Mouse (Mus musculus) natural killer cell, adult 2 months (primary cell): ENCODE measurements around the gene Dctn2.
"Not testable (repeated sequence)": the region's sequence is repeated elsewhere in the genome, so short reads cannot be mapped to it uniquely, and the experiment has no call there.

Source experiments
- DNase-seq, 2 experiments: peaks; one replicate each; pipeline ENCODE4 v3.0.0; 2022; ENCODE audit warnings: low spot score in 2 of 2

Dctn2 gene

DNA sequence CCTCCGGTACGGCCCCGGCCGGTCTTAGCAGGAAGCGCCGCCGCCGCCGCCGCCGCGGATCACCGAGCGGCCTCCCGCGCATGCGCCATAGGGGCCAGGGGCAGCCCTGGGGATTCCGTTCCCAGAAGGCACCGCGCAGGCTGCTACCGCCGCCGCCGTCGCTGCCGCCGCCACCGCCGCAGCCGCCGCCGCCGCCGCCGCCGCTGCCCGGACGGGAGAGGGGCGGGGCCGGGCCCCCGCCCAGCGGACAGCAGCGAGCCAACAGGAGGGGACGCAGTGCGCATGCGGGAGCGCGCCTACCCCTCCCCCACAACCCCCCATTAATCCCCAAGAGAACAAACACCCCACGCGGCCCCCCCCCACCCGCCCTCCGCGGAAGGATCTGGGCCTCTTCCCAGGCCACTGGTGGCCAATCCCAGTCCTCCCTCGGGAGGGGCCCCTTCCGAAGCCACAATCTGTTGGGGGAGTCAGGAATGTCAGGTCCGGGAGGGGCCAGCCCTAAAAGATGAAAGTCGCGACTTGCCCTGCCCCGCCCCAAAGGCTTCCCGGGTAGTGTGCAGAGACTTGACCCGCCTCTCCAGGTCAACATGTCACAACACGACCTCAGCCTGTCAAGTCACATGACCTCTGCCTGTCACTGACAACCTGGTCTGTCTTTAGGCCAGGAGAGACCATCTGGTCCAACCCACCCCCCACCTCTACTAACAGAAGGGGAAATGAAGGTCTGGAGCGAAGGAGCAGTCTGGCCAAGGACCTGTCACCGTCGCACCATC lies 22.8 kb downstream of the Dctn2 start, which contains the start of gene Mbd6:
TSS of gene Mbd6 (minus strand) at position 219 of the 773 bp plus-strand sequence.
- DNase-seq = peak; percentile 90 to 92

DNA sequence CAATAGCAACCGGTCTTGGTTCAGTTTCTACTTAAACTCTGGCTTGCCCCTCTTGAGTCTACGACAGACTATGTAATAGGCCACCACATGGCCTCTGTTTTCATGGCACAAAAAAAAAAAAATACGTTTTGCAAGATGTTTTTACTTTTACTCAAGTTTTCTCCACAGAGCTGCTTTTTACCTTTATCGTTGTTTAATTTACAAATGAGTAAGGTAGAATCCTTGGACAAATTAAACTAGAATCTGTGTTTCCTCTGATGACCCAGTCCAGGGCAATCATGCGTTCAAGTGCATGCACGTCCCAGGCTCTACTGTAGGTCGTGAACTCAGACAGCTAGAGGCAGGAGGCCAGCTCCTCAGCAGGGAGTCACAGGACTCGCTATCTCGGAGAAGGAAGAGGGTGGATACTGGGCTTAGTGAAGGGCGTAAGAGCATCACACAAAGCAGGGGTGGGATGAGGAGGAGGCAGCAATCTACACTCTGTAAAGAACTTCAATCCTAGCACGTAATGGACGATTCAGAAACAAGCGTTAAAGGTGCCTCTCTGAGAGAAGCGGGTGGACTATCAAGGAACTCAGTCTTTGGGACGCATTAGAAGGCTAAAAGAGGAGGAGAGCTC lies 23.5 kb downstream of the Dctn2 start:
- peak in 1 of 2 experiments; percentile 73 for DNase-seq

DNA sequence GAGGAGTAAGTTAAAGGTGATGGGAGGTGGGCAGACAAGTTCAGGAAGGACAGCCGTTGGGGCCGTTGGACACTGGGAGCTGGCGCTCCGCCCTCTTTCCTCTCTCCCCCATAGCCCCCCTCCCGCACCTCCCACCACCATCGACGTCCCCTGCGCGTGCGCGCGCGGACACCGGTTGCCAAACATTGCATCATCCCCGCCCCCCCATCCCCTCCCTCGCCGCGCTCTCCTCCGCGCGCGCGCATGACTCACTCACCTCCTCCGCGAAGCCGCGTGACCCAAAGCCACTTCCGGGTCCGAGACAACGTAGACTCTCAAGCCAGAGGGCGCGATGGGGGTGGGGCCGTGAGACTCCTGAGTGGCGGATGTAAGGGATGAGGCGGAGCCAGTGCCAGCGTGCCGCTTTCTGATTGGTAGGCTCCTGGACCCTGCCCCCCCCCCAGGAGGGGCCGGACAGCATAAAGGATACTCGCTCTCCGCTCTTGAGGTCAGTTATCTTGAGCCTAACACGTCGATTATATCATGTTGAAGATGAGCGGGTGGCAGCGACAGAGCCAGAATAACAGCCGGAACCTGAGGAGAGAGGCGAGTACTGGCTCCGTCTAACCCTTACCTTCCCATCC lies 24.2 kb downstream of the Dctn2 start:
- peak; percentile 100 for DNase-seq

DNA sequence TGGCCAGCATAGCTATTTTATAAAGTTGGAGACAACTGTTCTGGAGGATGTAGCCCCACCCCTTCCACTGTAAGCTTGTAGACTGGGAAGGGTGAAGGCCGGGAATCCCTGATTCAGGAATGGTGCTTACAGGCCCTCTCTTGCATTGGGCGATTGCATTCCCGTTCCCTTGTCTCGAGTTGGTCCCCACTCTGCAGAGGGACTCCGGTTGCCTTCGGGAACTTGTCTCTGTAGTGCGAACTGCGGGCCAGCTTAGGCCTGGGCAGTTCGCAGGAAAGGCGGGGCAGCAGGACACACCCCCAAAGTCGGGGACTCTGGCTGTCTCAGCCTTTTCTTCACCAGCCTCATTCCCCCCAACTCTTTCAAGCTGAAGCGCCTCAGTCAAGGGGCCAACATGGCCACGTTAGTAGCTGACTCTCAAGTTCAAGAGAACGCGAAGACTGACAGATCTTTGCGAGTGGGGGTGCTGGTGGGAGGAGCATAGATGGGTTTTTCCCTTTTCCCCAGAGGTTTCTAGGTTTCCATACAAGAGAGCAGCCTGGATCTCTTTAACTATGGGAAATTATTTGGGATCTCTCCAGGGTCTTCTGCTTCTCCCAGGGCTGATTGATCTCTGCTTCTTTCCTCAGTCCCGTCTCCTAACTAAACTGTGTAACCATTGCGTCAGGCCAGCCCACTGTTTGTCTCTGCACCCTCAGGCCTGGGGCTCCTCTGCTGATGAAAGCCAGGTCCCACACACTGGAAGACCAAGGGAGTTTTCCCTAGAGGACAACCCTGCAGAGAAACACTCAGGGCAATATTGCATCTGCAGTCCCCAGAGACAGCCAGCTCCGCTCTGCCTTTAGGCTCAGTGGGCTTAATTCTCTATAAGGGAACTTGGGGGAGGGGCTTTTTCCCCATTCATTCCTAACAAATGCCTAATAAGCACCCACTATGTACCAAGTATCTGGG lies 25.0 kb downstream of the Dctn2 start:
- peak; percentile 55 to 60 for DNase-seq

DNA sequence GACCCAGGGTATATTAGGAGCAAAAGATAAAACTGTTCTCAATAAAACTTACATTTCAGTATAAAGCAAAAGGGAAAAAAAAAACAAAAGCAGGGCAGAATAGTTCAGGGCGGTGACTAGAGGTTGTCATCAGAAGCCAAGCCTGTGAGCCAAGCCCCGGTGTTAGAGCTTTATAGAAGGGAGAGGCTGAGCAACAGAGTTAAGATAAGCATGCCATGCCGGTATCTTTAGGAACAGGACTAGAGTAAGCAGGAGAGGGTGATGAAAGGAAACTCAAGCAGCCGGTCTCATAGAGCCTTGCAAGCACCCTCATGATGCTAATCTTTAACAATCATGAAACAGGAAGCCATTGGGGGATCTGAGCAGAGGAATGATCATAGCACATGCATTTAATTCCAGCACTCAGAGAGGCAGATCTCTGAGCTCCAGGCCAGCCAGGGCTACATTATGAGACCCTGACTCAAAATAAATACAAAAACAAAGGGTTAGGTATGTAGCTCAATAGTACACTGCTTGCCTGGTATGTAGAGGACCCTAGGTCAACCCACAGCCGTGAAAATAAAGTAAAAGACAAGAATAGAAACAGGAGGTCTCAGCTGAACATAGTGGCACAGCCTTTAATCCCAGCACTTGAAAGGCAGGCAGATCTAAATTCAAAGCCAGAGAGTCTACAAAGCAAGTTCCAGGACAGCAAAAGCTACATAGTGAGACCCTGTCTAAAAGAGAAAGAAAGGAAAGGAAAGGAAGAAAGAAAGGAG lies 25.9 kb downstream of the Dctn2 start:
- no peak for DNase-seq

DNA sequence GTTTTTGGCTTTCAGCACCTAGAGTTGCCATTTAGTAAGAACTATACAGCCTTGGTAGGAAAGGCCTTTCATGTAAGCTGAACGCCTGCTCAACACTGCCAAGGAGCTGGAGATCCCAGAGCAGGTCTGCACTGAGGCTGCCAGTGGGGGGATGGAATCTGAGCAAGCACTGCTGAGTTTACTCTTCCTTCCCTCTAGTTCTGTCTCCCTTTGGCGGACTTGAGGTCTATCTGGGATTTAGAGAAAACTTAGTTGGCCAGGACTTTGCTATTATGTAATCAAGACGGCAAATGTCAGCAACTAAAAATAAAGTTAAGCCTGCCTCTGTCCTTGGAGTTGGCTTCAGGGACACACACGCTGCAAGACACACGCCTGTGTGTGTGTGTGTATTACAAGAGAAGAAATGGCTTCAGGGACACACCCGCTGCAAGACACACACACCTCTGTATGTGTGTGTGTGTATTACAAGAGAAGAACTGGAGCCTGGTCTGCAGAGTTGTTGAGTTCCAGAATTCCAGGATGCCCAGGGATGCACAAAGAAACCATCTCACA lies 26.9 kb downstream of the Dctn2 start:
- DNase-seq = no peak

DNA sequence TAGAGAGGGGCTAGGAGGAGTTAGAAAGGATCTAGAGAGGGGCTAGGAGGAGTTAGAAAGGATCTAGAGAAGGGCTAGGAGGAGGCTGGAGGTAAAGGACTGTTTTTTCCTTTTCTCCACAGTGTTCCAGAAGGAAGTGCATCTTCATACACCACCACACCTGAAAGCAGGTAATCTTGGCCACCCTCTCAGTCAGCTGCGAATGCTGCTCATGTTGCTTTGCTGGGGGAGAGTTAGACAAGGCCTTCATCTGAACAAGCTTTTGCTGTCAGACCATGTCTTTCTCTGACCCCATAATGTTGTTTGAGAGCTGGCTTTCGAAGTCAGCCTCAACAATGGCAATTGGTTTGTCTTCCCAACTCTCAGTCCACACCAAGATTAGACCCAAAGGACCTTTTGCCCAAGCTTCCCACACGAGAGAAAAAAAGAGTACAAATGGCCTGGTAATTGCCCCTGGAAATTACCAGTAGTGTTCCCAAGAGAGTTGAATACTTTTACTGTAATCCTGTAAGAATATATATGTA lies 27.5 kb downstream of the Dctn2 start:
- DNase-seq = no peak

DNA sequence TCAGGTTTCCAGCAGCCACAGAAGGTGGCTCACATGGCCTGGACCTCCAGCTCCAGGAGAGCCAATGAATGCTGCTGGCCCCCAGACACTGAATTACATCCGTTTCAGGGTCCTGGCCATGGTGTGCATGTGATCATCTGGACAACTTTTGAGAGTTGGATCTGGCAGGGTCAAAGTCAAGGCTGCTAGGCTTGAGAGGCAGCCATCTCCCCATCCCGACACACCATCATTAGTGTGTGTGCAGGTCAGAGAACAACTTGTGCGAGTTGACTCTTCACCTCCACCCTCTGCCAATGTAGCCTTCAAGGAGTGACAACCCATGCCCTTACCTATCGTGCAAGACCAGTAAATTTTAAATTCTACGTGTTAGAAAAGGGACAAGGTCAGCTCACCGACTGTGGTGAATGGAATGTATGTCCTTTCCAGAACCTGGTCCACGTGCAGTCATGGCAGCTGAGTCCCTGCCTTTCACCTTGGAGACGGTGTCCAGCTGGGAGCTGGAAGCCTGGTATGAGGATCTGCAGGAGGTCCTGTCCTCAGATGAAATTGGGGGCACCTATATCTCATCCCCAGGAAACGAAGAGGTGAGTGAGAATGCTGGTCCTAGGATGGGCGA lies 28.8 kb downstream of the Dctn2 start:
- DNase-seq = no peak

DNA sequence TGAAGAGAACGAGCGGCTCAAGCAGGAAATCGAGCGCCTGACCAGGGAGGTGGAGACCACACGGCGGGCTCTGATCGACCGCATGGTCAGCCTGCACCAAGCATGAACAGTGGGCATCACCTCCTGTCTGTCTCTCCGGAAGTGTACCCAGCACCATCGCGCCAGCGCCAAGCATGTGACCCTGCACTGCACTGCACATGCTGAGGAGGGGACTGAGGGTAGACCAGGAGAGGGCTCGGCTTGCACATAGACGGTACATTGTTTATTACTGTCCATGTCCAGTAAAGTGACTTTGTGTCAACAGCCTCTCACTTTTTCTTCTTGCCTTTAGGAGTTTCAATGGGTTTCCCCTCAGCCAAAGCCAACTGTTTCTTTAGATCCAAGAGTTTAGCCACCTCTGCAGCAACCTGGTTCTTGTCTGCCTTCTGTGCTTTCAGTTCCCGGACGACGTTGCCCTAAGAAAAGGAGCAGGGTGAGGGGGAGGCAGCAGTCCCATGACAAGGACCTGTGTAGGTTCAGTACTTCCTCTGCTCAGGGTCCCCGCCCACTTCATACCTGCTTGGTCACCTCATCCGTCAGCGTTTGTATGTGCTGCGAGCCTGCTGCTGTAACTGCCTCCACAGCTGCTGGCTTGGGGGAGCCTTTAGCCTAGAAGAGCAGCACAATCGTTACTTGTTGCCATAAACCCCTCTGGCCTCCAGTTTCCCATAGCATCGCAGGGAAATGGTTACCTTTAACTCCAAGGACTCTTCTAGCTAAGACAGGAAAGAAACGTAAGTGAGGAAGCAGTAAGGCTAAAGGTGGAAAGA lies 30.0 kb downstream of the Dctn2 start:
- no peak for DNase-seq

DNA sequence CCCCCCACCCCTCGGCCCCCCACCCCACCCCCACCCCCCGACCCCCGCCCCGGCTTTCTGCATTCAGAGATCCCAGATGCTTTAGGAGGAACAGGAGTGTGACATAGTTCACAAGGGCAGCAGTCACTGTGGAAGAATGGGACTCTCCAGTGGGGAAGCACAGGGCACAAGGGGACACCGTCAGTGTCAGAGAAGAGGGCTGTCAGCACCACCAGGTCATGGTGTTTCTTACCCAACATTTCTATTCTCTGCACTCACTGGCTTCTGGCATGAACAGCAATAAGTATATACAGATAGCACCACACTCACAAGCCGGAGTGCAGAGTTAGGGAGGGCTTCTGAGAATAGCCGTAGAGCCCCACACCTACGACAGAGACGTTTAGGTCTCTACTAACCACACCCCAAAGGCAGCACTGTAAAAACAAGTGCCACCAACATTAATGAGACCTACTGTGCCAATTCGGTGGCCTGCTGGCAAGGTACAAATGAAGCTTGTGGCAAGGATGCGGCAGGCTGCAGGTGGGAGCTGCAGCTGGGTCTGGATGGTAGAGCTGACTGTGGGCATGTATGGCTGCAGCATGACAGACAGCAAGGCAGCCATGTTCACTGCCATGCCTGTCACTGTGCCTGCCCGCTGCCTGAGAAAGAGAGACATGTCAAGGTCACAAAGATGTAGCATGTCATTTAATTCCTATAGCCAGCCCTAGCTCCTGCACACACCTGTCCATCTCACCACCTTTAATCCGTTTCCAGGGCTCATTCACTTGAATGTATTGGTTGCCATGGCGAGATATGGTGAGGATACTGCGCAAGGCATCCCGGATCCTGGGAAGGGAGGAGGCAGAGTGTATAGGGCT lies 31.1 kb downstream of the Dctn2 start:
- no peak for DNase-seq

DNA sequence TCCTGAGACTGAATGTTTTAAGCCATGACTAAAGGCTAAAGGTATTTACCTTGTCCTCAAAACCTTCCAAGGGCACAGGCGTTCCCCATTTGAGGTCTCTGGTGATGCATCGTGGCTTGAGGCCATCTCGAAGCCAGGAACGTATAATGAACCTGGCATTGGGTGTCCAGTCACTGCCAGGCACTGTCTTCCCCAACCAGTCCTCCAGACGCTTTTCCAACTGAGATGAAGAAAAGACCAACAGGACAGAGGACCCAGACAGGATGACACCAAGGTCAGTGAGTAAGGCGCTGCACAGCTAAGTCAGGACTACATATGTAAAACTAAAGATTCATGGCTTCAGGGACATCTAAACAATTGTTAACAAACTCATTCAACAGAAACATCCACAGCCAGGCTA lies 34.2 kb downstream of the Dctn2 start:
- DNase-seq = no peak

DNA sequence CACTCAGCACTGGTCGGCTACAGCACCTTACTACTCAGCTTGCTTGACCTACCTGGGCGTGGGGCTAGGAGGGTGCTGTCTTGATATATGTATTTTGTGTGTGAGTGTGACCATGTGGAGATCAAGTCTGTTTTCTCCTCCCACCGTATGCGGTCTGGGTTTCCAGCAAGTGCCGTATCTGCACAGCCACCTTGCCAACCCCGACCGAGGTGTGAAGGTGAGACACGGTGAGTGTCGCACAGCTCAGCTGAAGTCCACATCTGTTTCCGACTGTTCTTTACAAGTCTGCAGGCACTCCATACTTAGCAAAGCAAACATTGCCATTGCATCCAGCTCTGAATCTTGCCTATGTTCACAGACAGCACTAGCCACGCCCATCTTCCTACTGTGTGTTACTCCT lies 37.0 kb downstream of the Dctn2 start:
- DNase-seq = peak; percentile 60 to 76

DNA sequence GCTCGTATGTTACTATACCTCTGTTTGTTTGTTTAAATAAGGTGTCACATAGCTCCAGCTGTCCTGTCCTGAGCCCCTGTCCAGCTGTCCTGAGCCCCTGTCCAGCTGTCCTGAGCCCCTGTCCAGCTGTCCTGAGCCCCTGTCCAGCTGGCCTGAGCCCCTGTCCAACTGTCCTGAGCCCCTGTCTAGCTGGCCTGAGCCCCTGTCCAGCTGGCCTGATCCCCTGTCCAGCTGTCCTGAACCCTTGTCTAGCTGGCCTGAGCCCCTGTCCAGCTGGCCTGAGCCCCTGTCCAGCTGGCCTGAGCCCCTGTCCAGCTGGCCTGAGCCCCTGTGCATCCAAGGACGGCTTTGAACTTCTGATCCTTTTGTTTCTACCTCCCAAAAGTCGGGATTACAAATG lies 43.0 kb downstream of the Dctn2 start:
- DNase-seq = not testable (repeated sequence)

DNA sequence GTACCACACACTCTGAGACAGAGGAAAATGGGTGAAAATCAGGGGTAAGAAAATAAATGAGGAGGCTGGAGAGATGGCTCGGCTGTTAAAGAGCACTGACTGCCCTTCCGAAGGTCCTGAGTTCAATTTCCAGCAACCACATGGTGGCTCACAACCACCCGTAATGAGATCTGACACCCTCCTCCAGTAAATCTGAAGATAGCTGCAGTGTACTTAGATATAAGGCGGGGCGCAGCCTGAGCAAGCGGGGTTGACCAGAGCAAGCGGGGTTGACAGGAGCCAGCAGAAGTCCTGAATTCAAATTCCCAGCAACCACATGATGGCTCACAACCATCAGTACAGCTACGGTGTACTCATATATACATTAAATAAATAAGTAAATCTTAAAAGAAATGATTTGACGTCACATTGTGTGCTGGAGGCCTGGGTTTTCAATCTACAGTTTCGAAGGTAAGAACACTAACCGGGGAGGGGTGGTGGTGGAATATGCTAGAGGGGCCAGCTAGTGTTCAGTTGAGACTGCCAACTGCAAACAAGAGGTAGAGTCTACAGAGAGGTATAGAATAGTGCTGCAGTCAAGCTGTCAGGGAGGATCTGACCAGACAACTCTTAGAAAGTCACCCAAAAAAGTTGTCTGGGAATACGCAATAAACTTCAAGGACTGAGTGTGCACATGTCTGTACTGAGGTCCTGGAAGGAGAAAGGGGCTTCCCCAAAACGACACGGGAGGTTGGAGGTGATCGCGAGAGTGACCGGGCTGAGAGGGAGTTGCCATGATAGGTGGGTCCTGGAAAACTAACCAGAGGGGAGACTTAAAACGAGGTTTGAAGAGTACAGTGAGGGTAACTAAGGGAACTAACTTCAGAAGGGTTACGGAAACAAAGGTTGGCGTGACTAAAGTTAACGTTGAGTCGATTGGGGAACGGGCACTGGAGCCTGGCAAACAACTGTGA lies 44.6 kb downstream of the Dctn2 start:
- peak in 1 of 2 experiments; percentile 39 for DNase-seq

DNA sequence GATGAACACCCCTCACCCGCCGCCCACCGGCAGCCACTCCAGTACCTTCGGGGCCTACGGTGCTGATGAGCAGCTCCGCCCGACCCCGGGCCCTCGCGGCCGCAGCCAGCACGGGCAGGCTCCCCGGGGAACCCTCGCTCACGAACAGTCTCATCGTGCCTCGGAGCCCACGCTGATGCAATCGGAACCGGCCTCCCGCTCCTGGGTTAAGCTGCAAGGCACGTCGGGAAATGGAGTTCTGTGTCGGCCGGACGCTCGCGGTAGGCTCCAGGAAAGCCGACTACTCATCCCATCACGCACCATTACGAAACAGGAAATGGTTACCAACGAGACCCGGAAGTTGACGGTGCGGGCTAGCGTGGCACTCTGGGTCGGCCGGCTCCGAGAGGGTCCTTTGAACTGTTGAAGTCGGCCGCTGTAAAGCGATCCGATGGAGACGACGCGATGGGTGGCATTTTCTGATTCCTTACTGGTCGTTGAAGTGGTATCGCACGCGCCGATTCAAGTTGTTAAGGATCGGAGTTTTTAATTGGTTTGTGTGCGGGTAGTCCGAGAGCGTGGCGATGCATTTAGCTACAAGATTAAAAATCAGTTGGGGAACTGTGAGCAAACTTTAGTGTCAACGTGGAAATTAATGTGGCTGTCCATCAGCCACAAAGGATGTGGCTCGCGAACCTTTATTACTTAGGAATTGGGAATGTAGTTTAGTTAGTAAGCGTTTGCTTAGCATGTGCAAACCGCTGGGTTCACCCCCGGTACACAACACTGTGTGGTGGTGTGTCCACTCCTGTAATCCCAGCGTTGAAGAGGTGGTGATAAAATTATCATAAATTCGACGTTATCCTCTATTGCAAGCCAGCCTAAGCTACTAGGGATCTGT lies 45.5 kb downstream of the Dctn2 start, which contains the start of gene Mars:
TSS of gene Mars (minus strand) at position 311 of the 880 bp plus-strand sequence.
- DNase-seq = peak; percentile 93 to 94

DNA sequence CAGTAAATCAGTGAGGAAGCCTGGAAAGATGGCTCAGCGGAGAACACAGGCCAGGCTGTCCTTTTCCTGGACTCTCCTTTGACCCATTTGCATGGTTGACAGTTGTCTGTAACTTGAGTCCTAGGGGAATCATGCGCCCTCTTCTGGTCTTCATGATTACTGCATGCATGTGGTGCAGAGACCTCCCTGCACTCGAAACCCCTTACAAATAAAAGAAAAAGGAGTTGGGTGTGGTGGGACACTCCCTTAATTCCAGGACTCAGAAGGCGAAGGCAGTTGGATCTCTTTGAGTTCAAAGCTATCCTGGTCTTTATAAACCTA lies 46.1 kb downstream of the Dctn2 start:
- peak; percentile 81 to 85 for DNase-seq
